ENCODE assay signal across 1 mouse cellular context in genomic region chr3:129831035-129831568, GRCm38 (mm10).
TF ChIP-seq lines count a peak whose summit lies in the region.

TSS of gene Gar1 (minus strand) at chr3:129831396.

TF ChIP-seq in CH12.LX, 34 proteins besides CTCF, POLR2A, EP300 and RAD21 (continued from another document):
- TF ChIP-seq MAX (IDR thresholded peaks at IDR 0.05; ENCODE audit: low read length) (peak; percentile 96; the same call in 1 of the 2 replicates), POLR2AphosphoS2 (IDR thresholded peaks at IDR 0.05; ENCODE audit: low read depth, low read length) (peak; percentile 58; the same call in 1 of the 2 replicates), KAT2A (IDR thresholded peaks at IDR 0.05; ENCODE audit: insufficient replicate concordance, low read length) (peak; percentile 89; the same call in 1 of the 2 replicates), NELFE (IDR thresholded peaks at IDR 0.05; ENCODE audit: low read depth, low read length) (peak; percentile 69), GABPA (IDR thresholded peaks at IDR 0.05; ENCODE audit: insufficient replicate concordance, low read depth, low read length) (peak; percentile 26; the same call in 1 of the 2 replicates), E2F4 (IDR thresholded peaks at IDR 0.05; ENCODE audit: insufficient replicate concordance, low read depth, low read length) (no peak), USF1 (IDR thresholded peaks at IDR 0.05; ENCODE audit: low read depth, low read length) (peak; percentile 18; the same call in 1 of the 2 replicates), ZC3H11A (IDR thresholded peaks at IDR 0.05; ENCODE audit: low read depth, low read length) (no peak), MEF2A (IDR thresholded peaks at IDR 0.05; ENCODE audit: borderline replicate concordance, low read depth, low read length) (peak; percentile 74; the same call in 1 of the 2 replicates)
